Mouse (Mus musculus) brain, embryonic 14.5 days (tissue): ENCODE measurements at regions not wholly inside any gene's neighbourhood (a gene's known extent, or its start where the extent isn't known, plus 50 kb on each side); places are given as distances from the start of the nearest gene placed in this dataset.

Source experiments
- CTCF ChIP-seq: fragments of 200-500 bp; IDR thresholded peaks from 2 replicates; pipeline ENCODE4 v1.5.1; 2012; ENCODE audit warnings: inconsistent platforms, mild to moderate bottlenecking, moderate library complexity, borderline replicate concordance; ENCODE audit not compliant: insufficient read depth, insufficient read length; ENCODE audit errors: extremely low read depth
- POLR2A ChIP-seq: fragments of 200-500 bp; IDR thresholded peaks from 2 replicates; pipeline ENCODE4 v1.6.1; 2012; ENCODE audit warnings: mild to moderate bottlenecking, inconsistent platforms, borderline replicate concordance; ENCODE audit not compliant: poor library complexity, insufficient read depth, insufficient read length, severe bottlenecking; ENCODE audit errors: extremely low read depth

- TF ChIP-seq CTCF (no peak), POLR2A (no peak)
Measured at GRCm38 (mm10) chr13:5549175-5549574, 312.1 kb upstream of the Klf6 start.
